Mouse (Mus musculus) ovary, adult 18-20 months (tissue): ENCODE results near the gene Arhgap32.

Experiments used
- DNase-seq: peaks from one replicate; pipeline ENCODE4 v3.0.0; 2022; ENCODE audit warnings: low spot score, mixed read lengths

The Arhgap32 gene

GRCm38 (mm10) chr9:32250486-32250885 is 134.6 kb downstream of the Arhgap32 start:
- DNase-seq: no peak

GRCm38 (mm10) chr9:32253721-32254120 is 137.8 kb downstream of the Arhgap32 start:
- DNase-seq: no peak

GRCm38 (mm10) chr9:32257365-32257764 is 141.4 kb downstream of the Arhgap32 start:
- no peak for DNase-seq

- no peak for DNase-seq
Observed at GRCm38 (mm10) chr9:32257882-32258281, 141.9 kb downstream of the Arhgap32 start.

GRCm38 (mm10) chr9:32271896-32272444 is 156.0 kb downstream of the Arhgap32 start:
- DNase-seq: peak; percentile 20

GRCm38 (mm10) chr9:32278052-32278451 is 162.1 kb downstream of the Arhgap32 start:
- DNase-seq: no peak

- no peak for DNase-seq
Observed at GRCm38 (mm10) chr9:32279789-32280188, 163.9 kb downstream of the Arhgap32 start.

- DNase-seq: no peak
Observed at GRCm38 (mm10) chr9:32280456-32280855, 164.5 kb downstream of the Arhgap32 start.

GRCm38 (mm10) chr9:32283591-32283990 is 167.7 kb downstream of the Arhgap32 start:
- no peak for DNase-seq

- DNase-seq: no peak
Observed at GRCm38 (mm10) chr9:32291618-32292017, 175.7 kb downstream of the Arhgap32 start.

GRCm38 (mm10) chr9:32292686-32293085 is 176.8 kb downstream of the Arhgap32 start:
- no peak for DNase-seq

- DNase-seq: no peak
Observed at GRCm38 (mm10) chr9:32295061-32295800, 179.3 kb downstream of the Arhgap32 start.

- DNase-seq: no peak
Observed at GRCm38 (mm10) chr9:32302501-32303150, 186.7 kb downstream of the Arhgap32 start.

- no peak for DNase-seq
Observed at GRCm38 (mm10) chr9:32311786-32312185, 195.8 kb downstream of the Arhgap32 start.

- DNase-seq: no peak
Observed at GRCm38 (mm10) chr9:32312208-32312607, 196.3 kb downstream of the Arhgap32 start.

GRCm38 (mm10) chr9:32314071-32314470 is 198.1 kb downstream of the Arhgap32 start:
- DNase-seq: no peak

GRCm38 (mm10) chr9:32315999-32316398 is 200.1 kb downstream of the Arhgap32 start:
- DNase-seq: no peak
